Mouse (Mus musculus) ES-Bruce4 (cell line): ENCODE results near the gene Map3k12.

ENCODE experiments used
- CTCF ChIP-seq: IDR thresholded peaks from one replicate; pipeline ENCODE4 v1.8.1; 2011; ENCODE audit warnings: low read depth, low read length
- POLR2A ChIP-seq: IDR thresholded peaks from one replicate; pipeline ENCODE4 v1.8.1; 2011; ENCODE audit warnings: low read length; ENCODE audit not compliant: insufficient read depth

DNA sequence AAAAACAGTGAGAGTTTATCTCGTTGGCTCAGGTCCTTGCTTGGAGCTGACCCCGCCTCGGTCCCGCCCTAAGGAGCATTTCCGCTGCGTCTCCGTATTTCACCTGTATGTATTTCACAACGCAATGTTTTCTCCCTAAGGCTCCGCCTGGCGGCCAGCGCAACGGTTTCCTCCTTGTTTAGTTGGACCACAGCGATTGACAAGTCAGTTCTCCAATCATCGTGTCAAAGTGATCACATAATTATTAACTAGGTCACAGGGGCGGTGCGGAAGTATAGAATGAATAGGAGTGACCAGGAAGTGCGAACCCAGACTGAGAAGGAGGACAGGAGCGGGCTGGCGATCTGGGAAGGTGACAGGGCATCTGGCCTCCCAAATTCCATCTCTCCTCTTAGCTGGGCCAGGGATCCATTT lies 58.0 kb downstream of the Map3k12 start, which contains the start of gene Prr13:
- TF ChIP-seq POLR2A (peak; percentile 59), CTCF (peak; percentile 19)
